Mouse (Mus musculus) lung, postnatal 0 days (tissue): ENCODE results near the gene Bcas2.

Source experiments
- CTCF ChIP-seq: IDR thresholded peaks from 2 replicates; pipeline ENCODE4 v1.5.1; 2016; ENCODE audit warnings: antibody characterized with exemption, mild to moderate bottlenecking
- EP300 ChIP-seq: IDR thresholded peaks from 2 replicates; pipeline ENCODE4 v1.6.1; 2016; ENCODE audit warnings: antibody characterized with exemption, mild to moderate bottlenecking, control low read depth

- TF ChIP-seq EP300 (no peak), CTCF (no peak)
Measured at GRCm38 (mm10) chr3:103188856-103189255, 17.4 kb downstream of the Bcas2 start.
